ENCODE assay signal across 13 mouse cellular contexts in the genomic region with DNA sequence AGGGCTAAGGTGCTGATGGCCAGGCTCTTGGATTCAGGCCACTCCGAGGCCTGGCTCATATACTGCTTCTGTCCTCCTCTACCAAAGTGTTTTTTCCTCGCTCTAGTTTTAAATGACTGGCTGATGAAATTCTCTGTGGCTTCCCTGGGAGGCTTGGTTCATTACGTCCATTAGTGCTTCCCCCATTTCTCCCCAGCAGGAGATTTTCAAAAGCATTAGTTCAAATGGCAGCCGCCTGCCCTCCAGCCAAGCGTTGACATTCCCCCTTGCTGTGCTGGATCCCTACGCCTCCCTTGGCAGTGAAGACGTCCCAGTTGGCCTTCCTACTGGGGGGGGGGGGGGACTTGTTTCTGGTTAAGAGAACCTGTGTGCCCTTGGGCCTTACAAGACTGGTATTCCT.
DNase-seq lines count a peak whose midpoint lies in the region; ATAC-seq and TF ChIP-seq lines count a peak whose summit lies in the region.
"Had no signal": no experiment of that assay in that cellular context is flagged by ENCODE, and none has a peak within 500 bp of the region (broad histone marks: within the 10 kb centered on the region; RNA-seq: fewer than 3 reads in every experiment).

No protein-coding gene starts in this region.

- peaks cover 31% of the 10 kb centered on the region for H3K4me1 ChIP-seq in forebrain, embryonic 10.5 days
- H3K4me1 ChIP-seq in forebrain, embryonic 11.5 days (replicated peaks; ENCODE audit: control insufficient read depth, insufficient read depth, low read length) = peaks cover 14% of the 10 kb centered on the region; the same call in 1 of the 2 replicates
- peaks cover 26% of the 10 kb centered on the region for H3K4me1 ChIP-seq in hindbrain, embryonic 12.5 days
- H3K4me1 ChIP-seq in midbrain, postnatal 0 days (ENCODE audit: insufficient read depth, low read length) = peaks cover 8% of the 10 kb centered on the region; the same call in 1 of the 2 replicates

- H3K9ac ChIP-seq in forebrain, embryonic 11.5 days (ENCODE audit: low read length) = no peak overlapping the region
- H3K9ac ChIP-seq in hindbrain, embryonic 12.5 days = no peak overlapping the region
- 0 out of 2 replicates have a peak overlapping the region, but pooled peaks have one; percentile 8 for H3K9ac ChIP-seq in midbrain, postnatal 0 days (replicated peaks; ENCODE audit: low read length, poor library complexity, severe bottlenecking)
- H3K9ac ChIP-seq: liver, embryonic 15.5 days had no signal

- H3K27ac ChIP-seq in forebrain, embryonic 10.5 days = peak overlapping the region; percentile 1; the same call in 1 of the 2 replicates
- H3K27ac ChIP-seq in forebrain, embryonic 11.5 days (ENCODE audit: low read depth, low read length) = no peak overlapping the region
- H3K27ac ChIP-seq in hindbrain, embryonic 12.5 days = peak overlapping the region; percentile 75; the same call in 1 of the 2 replicates
- H3K27ac ChIP-seq in midbrain, postnatal 0 days (ENCODE audit: low read depth, low read length) = no peak overlapping the region
- H3K27ac ChIP-seq: liver, embryonic 15.5 days had no signal

- H3K4me3 ChIP-seq in forebrain, embryonic 10.5 days = no peak overlapping the region
- H3K4me3 ChIP-seq in forebrain, embryonic 11.5 days (ENCODE audit: low read depth, low read length) = no peak overlapping the region
- no peak overlapping the region for H3K4me3 ChIP-seq in hindbrain, embryonic 12.5 days
- H3K4me3 ChIP-seq in midbrain, postnatal 0 days (ENCODE audit: low read depth, low read length) = no peak overlapping the region
- H3K4me3 ChIP-seq: liver, embryonic 15.5 days had no signal

- no peak for ATAC-seq in forebrain, embryonic 11.5 days (replicated peaks; ENCODE audit: low FRiP score)
- 0 out of 2 replicates have a peak, but pooled peaks have one; percentile 41 for ATAC-seq in hindbrain, embryonic 12.5 days (ENCODE audit: low FRiP score)
- no peak for ATAC-seq in midbrain, postnatal 0 days (ENCODE audit: low FRiP score)

- H3K36me3 ChIP-seq in forebrain, embryonic 10.5 days (replicated peaks) = no peaks in the 10 kb centered on the region
- H3K36me3 ChIP-seq in forebrain, embryonic 11.5 days (ENCODE audit: control insufficient read depth, insufficient read depth, low read length) = no peaks in the 10 kb centered on the region
- no peaks in the 10 kb centered on the region for H3K36me3 ChIP-seq in hindbrain, embryonic 12.5 days
- H3K36me3 ChIP-seq in midbrain, postnatal 0 days (ENCODE audit: insufficient read depth, low read length) = no peaks in the 10 kb centered on the region
- H3K36me3 ChIP-seq: liver, embryonic 15.5 days had no signal

- no peak for DNase-seq in forebrain, embryonic 10.5 days (ENCODE audit: extremely low spot score, low spot score)
- DNase-seq in forebrain, embryonic 11.5 days (ENCODE audit: low spot score) = no peak
- DNase-seq in NIH3T3 (ENCODE audit: low read depth) = peak; percentile 35
- DNase-seq in midbrain, postnatal 0 days (ENCODE audit: low spot score) = peak; percentile 56
- DNase-seq in gastrocnemius, postnatal 36 days = no peak
- no peak for DNase-seq in right cerebral cortex, adult 18-20 months
- no peak for DNase-seq in cerebellum, adult 9-11 months
- DNase-seq: cerebellum, adult 11 months; kidney, adult 2 months; lung, postnatal 14 days; thymus, postnatal 25 days had no signal

- no peaks in the 10 kb centered on the region for H3K9me3 ChIP-seq in forebrain, embryonic 10.5 days
- H3K9me3 ChIP-seq in forebrain, embryonic 11.5 days (ENCODE audit: control insufficient read depth, low read length) = no peaks in the 10 kb centered on the region
- H3K9me3 ChIP-seq in hindbrain, embryonic 12.5 days (replicated peaks) = no peaks in the 10 kb centered on the region
- H3K9me3 ChIP-seq in midbrain, postnatal 0 days (ENCODE audit: low read length) = no peaks in the 10 kb centered on the region
- H3K9me3 ChIP-seq: liver, embryonic 15.5 days had no signal

- H3K27me3 ChIP-seq in forebrain, embryonic 10.5 days (ENCODE audit: poor library complexity, severe bottlenecking) = peaks cover 16% of the 10 kb centered on the region; the same call in 1 of the 2 replicates
- no peaks in the 10 kb centered on the region; the same call in 1 of the 2 replicates for H3K27me3 ChIP-seq in forebrain, embryonic 11.5 days (ENCODE audit: control insufficient read depth, insufficient read depth, low read length)
- no peaks in the 10 kb centered on the region; the same call in 1 of the 2 replicates for H3K27me3 ChIP-seq in hindbrain, embryonic 12.5 days
- H3K27me3 ChIP-seq in midbrain, postnatal 0 days (ENCODE audit: insufficient read depth, low read length) = no peaks in the 10 kb centered on the region; the same call in 1 of the 2 replicates
- H3K27me3 ChIP-seq: liver, embryonic 15.5 days had no signal

- H3K4me2 ChIP-seq in forebrain, embryonic 11.5 days (ENCODE audit: low read depth, low read length, severe bottlenecking) = no peak overlapping the region
- H3K4me2 ChIP-seq in hindbrain, embryonic 12.5 days (replicated peaks) = no peak overlapping the region
- no peak overlapping the region for H3K4me2 ChIP-seq in midbrain, postnatal 0 days (ENCODE audit: low read depth, low read length, poor library complexity, severe bottlenecking)
- H3K4me2 ChIP-seq: liver, embryonic 15.5 days had no signal

- 23% methylated on average over 7 of the region's 7 CpGs for WGBS in forebrain, embryonic 10.5 days
- 18% methylated on average over 7 of the region's 7 CpGs for WGBS in forebrain, embryonic 11.5 days
- WGBS in hindbrain, embryonic 12.5 days = 22% methylated on average over 7 of the region's 7 CpGs
- WGBS in midbrain, postnatal 0 days = 19% methylated on average over 7 of the region's 7 CpGs

- intact Hi-C loops in gastrocnemius, postnatal 36 days (cut with DNase I) = no loop called here

- TF ChIP-seq CTCF in midbrain, postnatal 0 days (IDR thresholded peaks at IDR 0.05) = no peak

Comparison
In these comparisons a context has a peak if more than half of its experiments do, and no peak if none do; other contexts are left out.
1. H3K27ac ChIP-seq: peak in forebrain, embryonic 10.5 days (single experiment) and hindbrain, embryonic 12.5 days (single experiment); none in forebrain, embryonic 11.5 days (single experiment) and midbrain, postnatal 0 days (single experiment).
2. DNase-seq: peak in NIH3T3 (single experiment) and midbrain, postnatal 0 days (single experiment); none in forebrain, embryonic 10.5 days (single experiment), forebrain, embryonic 11.5 days (single experiment), gastrocnemius, postnatal 36 days (0 of 2), right cerebral cortex, adult 18-20 months (single experiment) and cerebellum, adult 9-11 months (single experiment).